Mouse (Mus musculus) cerebellum, postnatal 10 days (tissue): ENCODE measurements around the gene Hoxc13.
A peak's percentile ranks its signal among the peaks of the same experiment; 100 is the strongest.

Experiments
- DNase-seq, 2 experiments: peaks; one replicate each; pipeline ENCODE4 v3.0.0; 2021; ENCODE audit warnings: mixed read lengths in 2 of 2

The Hoxc13 gene

GRCm38 (mm10) chr15:102965003-102965891, 44.3 kb downstream of the Hoxc13 start:
- no peak for DNase-seq

GRCm38 (mm10) chr15:102965892-102966775, 45.2 kb downstream of the Hoxc13 start:
- DNase-seq = peak; percentile 74 to 78

- DNase-seq = no peak
These were observed 45.9 kb downstream of the Hoxc13 start, which contains the start of gene Hoxc10 for GRCm38 (mm10) chr15:102966776-102967311. TSS of gene Hoxc10 (plus strand) at chr15:102966796.

- DNase-seq = no peak
These were observed 46.3 kb downstream of the Hoxc13 start, which contains the start of gene Hoxc5 for GRCm38 (mm10) chr15:102967312-102967510. TSS of gene Hoxc5 (plus strand) at chr15:102967443.

- DNase-seq = no peak
These were observed 46.9 kb downstream of the Hoxc13 start for GRCm38 (mm10) chr15:102967511-102968397.

GRCm38 (mm10) chr15:102969296-102969695, 48.4 kb downstream of the Hoxc13 start:
- no peak for DNase-seq

GRCm38 (mm10) chr15:102970740-102971139, 49.8 kb downstream of the Hoxc13 start:
- DNase-seq = no peak

- DNase-seq = no peak
These were observed 51.4 kb downstream of the Hoxc13 start for GRCm38 (mm10) chr15:102972254-102972653.

- DNase-seq = no peak
These were observed 51.9 kb downstream of the Hoxc13 start for GRCm38 (mm10) chr15:102972753-102973152.

GRCm38 (mm10) chr15:102975034-102975433, 54.1 kb downstream of the Hoxc13 start:
- no peak for DNase-seq

GRCm38 (mm10) chr15:102975688-102976111, 54.8 kb downstream of the Hoxc13 start:
- DNase-seq = no peak

GRCm38 (mm10) chr15:102976171-102976570, 55.3 kb downstream of the Hoxc13 start, which contains the start of gene Hoxc9:
TSS of gene Hoxc9 (plus strand) at chr15:102976439.
- DNase-seq = no peak

GRCm38 (mm10) chr15:102976631-102977422, 55.9 kb downstream of the Hoxc13 start:
- no peak for DNase-seq

- no peak for DNase-seq
These were observed 56.6 kb downstream of the Hoxc13 start for GRCm38 (mm10) chr15:102977423-102977974.
